Mouse (Mus musculus): ENCODE measurements around the gene Pde7b. TPM values are rescaled to one million over a fixed set of nuclear protein-coding genes. Genes with fewer than 3 reads are reported as not detected.
A peak's percentile ranks its signal among the peaks of the same experiment; 100 is the strongest.

The Pde7b gene
- polyA plus RNA-seq, 1 experiment from 2014 or later = 2.3 TPM

GRCm38 (mm10) chr10:20381352-20381751 is 343.5 kb downstream of the Pde7b start:
- 82% methylated on average over 3 of the region's 3 CpGs for WGBS
- no peak overlapping the region for H3K4me3 ChIP-seq (ENCODE audit: low read depth, low read length)
- no peaks in the 10 kb centered on the region for H3K27me3 ChIP-seq (ENCODE audit: control insufficient read depth, insufficient read depth, low read depth, low read length)
- no peak for ATAC-seq
- H3K4me2 ChIP-seq (ENCODE audit: low read length) = no peak overlapping the region
- H3K4me1 ChIP-seq (ENCODE audit: control insufficient read depth, insufficient read depth, low read length) = peaks cover 9% of the 10 kb centered on the region
- H3K27ac ChIP-seq (ENCODE audit: low read length) = no peak overlapping the region
- no peaks in the 10 kb centered on the region for H3K36me3 ChIP-seq (ENCODE audit: control insufficient read depth, insufficient read depth, low read length)
- H3K9me3 ChIP-seq (replicated peaks; ENCODE audit: control insufficient read depth, low read length, poor library complexity, severe bottlenecking) = no peaks in the 10 kb centered on the region
- H3K9ac ChIP-seq (ENCODE audit: low read depth, low read length) = no peak overlapping the region

GRCm38 (mm10) chr10:20380798-20381197 is 344.1 kb downstream of the Pde7b start:
- no peaks in the 10 kb centered on the region for H3K27me3 ChIP-seq (ENCODE audit: control insufficient read depth, insufficient read depth, low read depth, low read length)
- H3K9me3 ChIP-seq (replicated peaks; ENCODE audit: control insufficient read depth, low read length, poor library complexity, severe bottlenecking) = no peaks in the 10 kb centered on the region
- no peak overlapping the region for H3K4me2 ChIP-seq (ENCODE audit: low read length)
- H3K4me3 ChIP-seq (ENCODE audit: low read depth, low read length) = no peak overlapping the region
- no peak overlapping the region for H3K27ac ChIP-seq (ENCODE audit: low read length)
- no peak for ATAC-seq
- H3K36me3 ChIP-seq (ENCODE audit: control insufficient read depth, insufficient read depth, low read length) = no peaks in the 10 kb centered on the region
- no peak overlapping the region for H3K9ac ChIP-seq (ENCODE audit: low read depth, low read length)
- H3K4me1 ChIP-seq (ENCODE audit: control insufficient read depth, insufficient read depth, low read length) = peaks cover 9% of the 10 kb centered on the region
- 87% methylated on average over 3 of the region's 3 CpGs for WGBS

GRCm38 (mm10) chr10:20379071-20379735 is 345.7 kb downstream of the Pde7b start:
- H3K27me3 ChIP-seq (ENCODE audit: control insufficient read depth, insufficient read depth, low read depth, low read length) = no peaks in the 10 kb centered on the region
- no peak overlapping the region for H3K4me3 ChIP-seq (ENCODE audit: low read depth, low read length)

GRCm38 (mm10) chr10:20377621-20378020 is 347.3 kb downstream of the Pde7b start:
- H3K36me3 ChIP-seq (ENCODE audit: control insufficient read depth, insufficient read depth, low read length) = no peaks in the 10 kb centered on the region
- H3K9me3 ChIP-seq (replicated peaks; ENCODE audit: control insufficient read depth, low read length, poor library complexity, severe bottlenecking) = no peaks in the 10 kb centered on the region
- no peak overlapping the region for H3K4me3 ChIP-seq (ENCODE audit: low read depth, low read length)
- no peaks in the 10 kb centered on the region for H3K27me3 ChIP-seq (ENCODE audit: control insufficient read depth, insufficient read depth, low read depth, low read length)
- H3K4me1 ChIP-seq (ENCODE audit: control insufficient read depth, insufficient read depth, low read length) = peaks cover 5% of the 10 kb centered on the region
- H3K9ac ChIP-seq (ENCODE audit: low read depth, low read length) = no peak overlapping the region
- H3K27ac ChIP-seq (ENCODE audit: low read length) = no peak overlapping the region
- WGBS = 88% methylated on average over 9 of the region's 9 CpGs
- H3K4me2 ChIP-seq (ENCODE audit: low read length) = no peak overlapping the region
- no peak for ATAC-seq

More at GRCm38 (mm10) chr10:20379071-20379735, 345.7 kb downstream of the Pde7b start:
- WGBS = 78% methylated on average over 9 of the region's 9 CpGs
- Histone ChIP-seq H3K4me2 (ENCODE audit: low read length) (no peak overlapping the region), H3K4me1 (ENCODE audit: control insufficient read depth, insufficient read depth, low read length) (peaks cover 9% of the 10 kb centered on the region), H3K9ac (ENCODE audit: low read depth, low read length) (no peak overlapping the region), H3K9me3 (replicated peaks; ENCODE audit: control insufficient read depth, low read length, poor library complexity, severe bottlenecking) (no peaks in the 10 kb centered on the region), H3K36me3 (ENCODE audit: control insufficient read depth, insufficient read depth, low read length) (no peaks in the 10 kb centered on the region), H3K27ac (ENCODE audit: low read length) (no peak overlapping the region)
- no peak for ATAC-seq

- Histone ChIP-seq H3K27ac (ENCODE audit: low read length) (no peak overlapping the region), H3K36me3 (ENCODE audit: control insufficient read depth, insufficient read depth, low read length) (no peaks in the 10 kb centered on the region), H3K4me1 (ENCODE audit: control insufficient read depth, insufficient read depth, low read length) (no peaks in the 10 kb centered on the region), H3K27me3 (ENCODE audit: control insufficient read depth, insufficient read depth, low read depth, low read length) (no peaks in the 10 kb centered on the region), H3K9me3 (replicated peaks; ENCODE audit: control insufficient read depth, low read length, poor library complexity, severe bottlenecking) (peaks cover 3% of the 10 kb centered on the region; the same call in 1 of the 2 replicates), H3K4me2 (ENCODE audit: low read length) (no peak overlapping the region), H3K4me3 (ENCODE audit: low read depth, low read length) (no peak overlapping the region), H3K9ac (ENCODE audit: low read depth, low read length) (no peak overlapping the region)
- no peak for ATAC-seq
- WGBS = 93% methylated on average over 5 of the region's 5 CpGs
Observed at GRCm38 (mm10) chr10:20372046-20372445, 352.8 kb downstream of the Pde7b start.

- Histone ChIP-seq H3K4me1 (ENCODE audit: control insufficient read depth, insufficient read depth, low read length) (no peaks in the 10 kb centered on the region), H3K4me3 (ENCODE audit: low read depth, low read length) (no peak overlapping the region), H3K27me3 (ENCODE audit: control insufficient read depth, insufficient read depth, low read depth, low read length) (no peaks in the 10 kb centered on the region), H3K9me3 (replicated peaks; ENCODE audit: control insufficient read depth, low read length, poor library complexity, severe bottlenecking) (peaks cover 2% of the 10 kb centered on the region; the same call in 1 of the 2 replicates), H3K27ac (ENCODE audit: low read length) (no peak overlapping the region), H3K9ac (ENCODE audit: low read depth, low read length) (no peak overlapping the region), H3K36me3 (ENCODE audit: control insufficient read depth, insufficient read depth, low read length) (no peaks in the 10 kb centered on the region), H3K4me2 (ENCODE audit: low read length) (no peak overlapping the region)
- whole genome bisulfite sequencing = 68% methylated on average over 4 of the region's 4 CpGs
- ATAC-seq = no peak
Observed at GRCm38 (mm10) chr10:20362450-20363118, 362.3 kb downstream of the Pde7b start.

- Histone ChIP-seq H3K9me3 (replicated peaks; ENCODE audit: control insufficient read depth, low read length, poor library complexity, severe bottlenecking) (no peaks in the 10 kb centered on the region), H3K4me1 (ENCODE audit: control insufficient read depth, insufficient read depth, low read length) (no peaks in the 10 kb centered on the region), H3K27ac (ENCODE audit: low read length) (no peak overlapping the region), H3K4me3 (ENCODE audit: low read depth, low read length) (no peak overlapping the region), H3K4me2 (ENCODE audit: low read length) (no peak overlapping the region), H3K36me3 (ENCODE audit: control insufficient read depth, insufficient read depth, low read length) (no peaks in the 10 kb centered on the region), H3K27me3 (ENCODE audit: control insufficient read depth, insufficient read depth, low read depth, low read length) (no peaks in the 10 kb centered on the region), H3K9ac (ENCODE audit: low read depth, low read length) (no peak overlapping the region)
- ATAC-seq = peak; percentile 86
- WGBS = 61% methylated on average over 10 of the region's 10 CpGs
Observed at GRCm38 (mm10) chr10:20361542-20362449, 363.1 kb downstream of the Pde7b start.

GRCm38 (mm10) chr10:20348894-20349293 is 376.0 kb downstream of the Pde7b start:
- no peak overlapping the region for H3K4me3 ChIP-seq (ENCODE audit: low read depth, low read length)
- no peak overlapping the region for H3K4me2 ChIP-seq (ENCODE audit: low read length)
- H3K27ac ChIP-seq (ENCODE audit: low read length) = no peak overlapping the region
- no peak overlapping the region for H3K9ac ChIP-seq (ENCODE audit: low read depth, low read length)
- WGBS = 95% methylated on average over 2 of the region's 2 CpGs
- no peaks in the 10 kb centered on the region for H3K27me3 ChIP-seq (ENCODE audit: control insufficient read depth, insufficient read depth, low read depth, low read length)
- peaks cover 6% of the 10 kb centered on the region for H3K4me1 ChIP-seq (ENCODE audit: control insufficient read depth, insufficient read depth, low read length)
- H3K9me3 ChIP-seq (replicated peaks; ENCODE audit: control insufficient read depth, low read length, poor library complexity, severe bottlenecking) = no peaks in the 10 kb centered on the region
- H3K36me3 ChIP-seq (ENCODE audit: control insufficient read depth, insufficient read depth, low read length) = peaks cover 11% of the 10 kb centered on the region; the same call in 1 of the 2 replicates
- ATAC-seq = no peak

Measured in midbrain, embryonic 16.5 days (tissue).